Mouse (Mus musculus) neural tube, embryonic 11.5 days (tissue): Measurements from ENCODE around the gene Rcbtb1. TPM values are rescaled to one million over a fixed set of nuclear protein-coding genes. Genes with fewer than 3 reads are reported as not detected.
"Not testable (repeated sequence)": the region's sequence is repeated elsewhere in the genome, so short reads cannot be mapped to it uniquely, and the experiment has no call there.

Experiments used
- ATAC-seq: fragments of 200-750 bp; cut with Nextera tagmentation; 2 replicates; pipeline ENCODE4 v1.8.0; 2017; ENCODE audit warnings: moderate number of reproducible peaks, mild to moderate bottlenecking, moderate TSS enrichment, moderate library complexity; ENCODE audit not compliant: insufficient read depth, low FRiP score, low TSS enrichment
- DNase-seq: peaks from one replicate; pipeline ENCODE4 v3.0.0-alpha.2; 2015; ENCODE audit warnings: low spot score
- H3K27ac ChIP-seq: fragments of 300-500 bp; sonication (generic); 2 replicates; pipeline ENCODE4 v1.5.1; 2014; ENCODE audit warnings: low read depth, mild to moderate bottlenecking, low read length
- H3K27me3 ChIP-seq: fragments of 300-500 bp; sonication (generic); 2 replicates; pipeline ENCODE4 v1.6.1; 2014; ENCODE audit warnings: mild to moderate bottlenecking, low read length, mixed read lengths; ENCODE audit not compliant: control insufficient read depth, insufficient read depth
- H3K36me3 ChIP-seq: fragments of 300-500 bp; sonication (generic); 2 replicates; pipeline ENCODE4 v1.6.1; 2014; ENCODE audit warnings: mild to moderate bottlenecking, low read length, moderate library complexity, mixed read lengths; ENCODE audit not compliant: control insufficient read depth, insufficient read depth
- H3K4me1 ChIP-seq: fragments of 300-500 bp; sonication (generic); 2 replicates; pipeline ENCODE4 v1.6.1; 2014; ENCODE audit warnings: low read length, mixed read lengths; ENCODE audit not compliant: control insufficient read depth, insufficient read depth
- H3K4me2 ChIP-seq: fragments of 300-500 bp; sonication (generic); 2 replicates; pipeline ENCODE4 v1.6.1; 2014; ENCODE audit warnings: low read depth, mild to moderate bottlenecking, moderate library complexity
- H3K4me3 ChIP-seq: fragments of 300-500 bp; sonication (generic); 2 replicates; pipeline ENCODE4 v1.5.1; 2014; ENCODE audit warnings: low read depth, low read length
- H3K9ac ChIP-seq: fragments of 300-500 bp; sonication (generic); 2 replicates; pipeline ENCODE4 v1.6.1; 2014; ENCODE audit warnings: mild to moderate bottlenecking, low read length
- H3K9me3 ChIP-seq: fragments of 300-500 bp; sonication (generic); 2 replicates; pipeline ENCODE4 v1.6.1; 2016; ENCODE audit warnings: low read length; ENCODE audit not compliant: control insufficient read depth
- WGBS: fragments of 180-500 bp; shearing (Covaris S2); extraction: QIAGEN DNeasy Blood & Tissue Kit; methylation state at CpG from one replicate; pipeline ENCODE4 v1.1.7; 2014; 5-methylcytosine and 5-hydroxymethylcytosine counted together
- polyA plus RNA-seq: library from polyadenylated mRNA; unstranded; fragments of >200 nt; fragmentation: Nextera tagmentation; extraction: Ambion mirVana; gene quantifications from 2 replicates; pipeline ENCODE4 v1.2.1, GENCODE M21; 2014

The Rcbtb1 gene
- polyA plus RNA-seq, 1 experiment from 2014 or later = 108 TPM

GRCm38 (mm10) chr14:59233635-59234034 is 32.6 kb downstream of the Rcbtb1 start:
- Histone ChIP-seq H3K36me3 (peaks cover 21% of the 10 kb centered on the region), H3K27ac (no peak overlapping the region), H3K9ac (no peak overlapping the region), H3K4me2 (no peak overlapping the region), H3K9me3 (no peaks in the 10 kb centered on the region), H3K4me3 (no peak overlapping the region), H3K4me1 (no peaks in the 10 kb centered on the region), H3K27me3 (no peaks in the 10 kb centered on the region)
- DNase-seq = no peak
- no peak for ATAC-seq
- WGBS = 95% methylated on average over 9 of the region's 9 CpGs

DNA sequence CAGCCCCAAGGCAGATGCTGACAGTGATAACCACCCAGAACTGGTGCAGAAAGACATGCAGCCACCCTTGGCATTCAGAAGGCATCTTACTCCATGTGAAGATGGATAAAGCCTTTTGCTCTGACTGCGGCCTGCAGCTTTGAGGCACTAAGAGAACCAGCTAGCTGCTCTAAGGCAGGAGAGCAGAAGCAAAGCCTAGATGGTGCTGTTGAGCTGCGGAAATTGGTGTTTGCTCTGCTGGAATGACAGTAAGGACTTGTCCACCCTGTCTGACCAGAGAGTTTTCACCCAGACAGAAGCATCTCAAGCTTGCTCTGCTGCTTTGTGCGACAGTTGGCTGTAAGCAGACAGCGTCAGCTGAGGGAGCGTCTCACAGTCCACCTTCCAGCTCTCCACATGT is 49.3 kb downstream of the Rcbtb1 start:
- H3K27me3 ChIP-seq, H3K4me3 ChIP-seq, H3K9me3 ChIP-seq, H3K4me1 ChIP-seq, ATAC-seq, DNase-seq, H3K4me2 ChIP-seq, H3K9ac ChIP-seq, H3K36me3 ChIP-seq, H3K27ac ChIP-seq: not testable (repeated sequence)
- 65% methylated on average over 5 of the region's 5 CpGs for WGBS

GRCm38 (mm10) chr14:59255861-59256260 is 54.9 kb downstream of the Rcbtb1 start:
- WGBS = 85% methylated on average over 1 of the region's 1 CpGs
- H3K9ac ChIP-seq, H3K27me3 ChIP-seq, H3K27ac ChIP-seq, H3K4me3 ChIP-seq, DNase-seq, H3K4me1 ChIP-seq, H3K36me3 ChIP-seq, ATAC-seq, H3K4me2 ChIP-seq, H3K9me3 ChIP-seq: not testable (repeated sequence)

GRCm38 (mm10) chr14:59260056-59260455 is 59.0 kb downstream of the Rcbtb1 start, which contains the start of gene Gm6904:
Gm6904 (minus strand) TSS chr14:59260216.
- Histone ChIP-seq H3K4me2 (no peak within 1 kb of the TSS), H3K36me3 (no peaks in the 10 kb centered on the region), H3K9ac (no peak within 1 kb of the TSS), H3K4me3 (no peak within 1 kb of the TSS), H3K27me3 (no peaks in the 10 kb centered on the region), H3K9me3 (no peaks in the 10 kb centered on the region), H3K4me1 (no peaks in the 10 kb centered on the region), H3K27ac (no peak within 1 kb of the TSS)
- 73% methylated on average over 3 of the region's 3 CpGs for WGBS
- no peak for DNase-seq
- no peak for ATAC-seq

DNA sequence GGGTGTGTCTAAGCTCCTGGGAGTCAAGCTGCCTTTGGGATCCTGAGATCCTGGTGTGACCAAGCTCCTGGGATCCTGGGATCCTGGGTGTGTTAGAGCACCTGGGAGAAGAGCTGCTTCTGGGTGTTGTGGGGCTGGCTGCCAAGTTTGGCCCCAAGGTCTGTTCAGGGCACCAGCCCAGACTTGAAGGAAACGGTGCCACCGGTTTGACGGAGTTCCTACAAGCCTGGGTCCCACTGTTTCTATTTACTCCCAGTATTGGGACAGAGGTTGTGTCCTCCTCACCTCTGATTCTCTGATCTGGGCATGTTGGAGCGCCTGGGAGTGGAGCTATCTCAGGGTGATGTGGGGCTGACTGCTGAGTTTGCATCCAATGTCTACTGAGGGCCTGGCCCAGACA is 74.0 kb downstream of the Rcbtb1 start:
- not testable (repeated sequence) for H3K4me1 ChIP-seq, H3K27me3 ChIP-seq, H3K36me3 ChIP-seq, H3K27ac ChIP-seq, H3K4me2 ChIP-seq, H3K9me3 ChIP-seq, H3K4me3 ChIP-seq, ATAC-seq, H3K9ac ChIP-seq, DNase-seq
- 85% methylated on average over 4 of the region's 4 CpGs for WGBS

Other genes starting within 250 kb of the Rcbtb1 start
- not detected in 2 replicates for gene 1700129C05Rik, start 58.3 kb upstream of the Rcbtb1 start, polyA plus RNA-seq
- not detected in 2 replicates for gene Gm5142, start 22.5 kb upstream of the Rcbtb1 start, polyA plus RNA-seq
- gene Gm6904, start 59.0 kb downstream of the Rcbtb1 start, polyA plus RNA-seq = not detected in 2 replicates
- gene Phf11a, start 96.3 kb downstream of the Rcbtb1 start, polyA plus RNA-seq = not detected in 2 replicates
- gene Phf11b, start 140.1 kb downstream of the Rcbtb1 start, polyA plus RNA-seq = 0.32 TPM in 1 of 2 replicates, not detected in the other
- 0.24 and 0.28 TPM in 2 replicates for gene Phf11d, start 164.3 kb downstream of the Rcbtb1 start, polyA plus RNA-seq
- 0.55 and 0.81 TPM in 2 replicates for gene Phf11c, start 194.2 kb downstream of the Rcbtb1 start, polyA plus RNA-seq
- gene Setdb2, start 239.7 kb downstream of the Rcbtb1 start, polyA plus RNA-seq = 10.3 and 12.9 TPM in 2 replicates
- 38.5 and 41.5 TPM in 2 replicates for gene Cab39l, start 239.8 kb downstream of the Rcbtb1 start, polyA plus RNA-seq